Mouse (Mus musculus): ENCODE data around the gene Cd55b.
A peak's percentile ranks its signal among the peaks of the same experiment; 100 is the strongest.
"Not testable (repeated sequence)": the region's sequence is repeated elsewhere in the genome, so short reads cannot be mapped to it uniquely, and the experiment has no call there.

Cd55b gene

GRCm38 (mm10) chr1:130422664-130423111, at the start of gene Cd55b:
Cd55b (minus strand) TSS chr1:130423009.
- no peak for DNase-seq

DNA sequence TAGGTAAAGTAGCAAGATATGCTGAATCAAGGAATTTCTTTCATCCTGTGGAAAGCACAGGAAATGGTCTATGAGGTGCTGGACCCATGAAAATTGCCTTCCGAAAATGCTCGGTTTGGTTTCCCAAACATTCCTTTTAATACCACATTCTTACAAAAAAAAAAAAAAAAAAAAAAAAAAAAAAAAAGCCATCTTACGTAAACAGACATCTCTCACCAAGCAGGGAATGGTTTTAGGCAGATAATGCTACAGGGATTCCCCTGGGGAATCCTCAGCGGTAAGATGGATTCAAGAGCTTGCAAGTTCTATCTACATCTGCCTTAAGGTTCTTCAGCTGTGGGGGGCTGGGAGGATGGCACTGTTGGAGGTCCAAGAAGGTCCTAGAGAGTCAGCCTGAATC, 47.3 kb upstream of the Cd55b start:
- no peak for DNase-seq

- no peak for DNase-seq
Observed at GRCm38 (mm10) chr1:130467453-130467852, 44.6 kb upstream of the Cd55b start.

DNA sequence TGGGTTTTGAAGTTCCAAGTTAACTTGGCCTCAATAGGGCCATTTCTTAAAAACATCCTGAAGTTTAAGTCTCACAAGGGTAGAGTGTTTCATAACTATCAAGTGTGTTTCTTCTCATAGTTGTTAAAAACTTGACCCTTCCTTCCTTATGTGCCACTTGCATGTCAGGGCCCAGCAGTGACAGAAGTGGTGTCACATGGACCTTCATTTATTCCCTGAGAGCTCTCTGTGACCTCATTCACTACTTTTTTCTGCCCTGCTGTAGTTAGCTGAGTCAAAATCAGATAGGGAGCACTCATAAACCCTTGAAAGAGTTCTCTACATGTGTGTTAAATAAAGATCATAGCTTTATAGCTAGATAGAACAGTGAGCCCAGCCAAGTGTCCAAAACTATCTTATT, 41.4 kb upstream of the Cd55b start:
- DNase-seq, result no peak

- DNase-seq, result no peak
Observed at GRCm38 (mm10) chr1:130462867-130463266, 40.1 kb upstream of the Cd55b start.

DNA sequence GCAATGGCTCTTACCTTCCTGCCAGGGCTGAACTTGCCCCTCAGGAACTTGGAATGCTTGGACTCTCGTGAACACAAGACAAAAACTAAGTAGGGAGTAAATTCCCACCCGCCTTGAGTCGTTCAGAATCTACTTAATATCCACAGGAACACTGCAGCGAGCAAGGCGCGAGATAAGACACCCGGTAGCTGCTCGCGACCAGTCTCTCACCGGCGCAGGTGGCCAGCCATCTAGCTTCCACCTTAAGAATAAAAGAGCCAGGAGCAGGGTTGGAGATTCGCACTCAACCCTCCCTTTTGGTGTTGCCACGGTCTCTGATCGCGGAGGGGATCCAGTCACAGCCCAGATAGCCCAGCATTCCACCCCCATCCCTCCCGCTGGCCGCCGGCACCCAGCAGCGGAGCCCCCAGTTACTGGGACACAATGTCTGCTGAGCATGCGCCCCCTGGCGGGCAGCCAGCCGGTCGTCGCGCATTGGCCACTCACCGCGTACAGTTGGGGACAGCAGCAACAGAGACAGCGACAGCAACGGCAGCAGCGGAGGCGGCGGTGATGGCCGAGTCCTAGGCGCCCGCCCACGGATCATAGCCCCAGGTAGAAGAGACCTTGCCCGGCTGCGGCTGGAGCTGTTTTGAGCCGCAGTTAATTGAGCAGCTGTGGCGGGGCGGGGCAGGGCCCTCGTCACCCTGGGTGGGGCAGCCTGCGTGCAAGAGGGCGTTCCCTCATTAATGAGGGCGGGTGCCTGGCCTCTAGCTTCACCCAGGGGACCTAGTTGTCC, 39.5 kb upstream of the Cd55b start, which contains the start of gene Cd55:
Cd55 (minus strand) TSS at position 661 of the 778 bp plus-strand sequence.
- peak; percentile 97 to 98 for DNase-seq

DNA sequence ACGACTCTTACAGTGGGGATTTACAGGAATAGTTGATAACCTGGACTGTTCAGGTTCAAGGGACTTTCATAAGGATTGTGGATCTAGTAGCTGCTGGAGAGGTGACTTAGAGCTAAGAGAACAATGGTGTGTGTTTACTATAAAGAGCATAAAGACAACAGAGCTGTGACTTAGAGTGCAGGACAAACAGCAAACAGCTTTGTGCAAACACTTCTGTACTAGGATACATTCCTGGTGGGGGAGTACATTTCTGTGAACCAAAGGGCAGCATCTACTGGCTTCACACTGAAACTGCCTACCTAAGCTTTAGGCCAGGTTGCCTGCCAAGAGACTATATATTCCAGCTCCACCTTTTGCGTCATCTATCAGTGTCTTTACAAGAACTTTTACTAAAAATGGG, 32.3 kb upstream of the Cd55b start:
- no peak for DNase-seq

DNA sequence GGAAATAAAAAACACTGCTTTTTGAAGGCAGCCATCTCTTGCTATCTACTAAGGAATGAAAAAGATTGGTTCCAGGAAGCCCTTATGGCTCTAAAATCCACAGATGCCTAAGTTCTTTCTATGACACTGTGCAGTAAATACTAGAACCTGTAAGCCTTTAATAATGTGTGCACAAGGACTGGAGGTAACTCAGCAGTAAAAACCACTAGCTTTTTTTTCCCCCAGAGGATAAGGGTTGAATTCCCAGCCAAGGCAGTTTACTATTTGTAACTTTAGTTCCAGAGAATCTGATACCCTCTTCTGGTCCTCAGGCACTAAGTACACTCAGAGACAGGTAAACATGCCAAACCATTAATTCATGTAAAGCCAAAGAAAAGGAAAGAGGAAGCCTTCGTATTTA, 20.1 kb upstream of the Cd55b start:
- DNase-seq, result not testable (repeated sequence)

DNA sequence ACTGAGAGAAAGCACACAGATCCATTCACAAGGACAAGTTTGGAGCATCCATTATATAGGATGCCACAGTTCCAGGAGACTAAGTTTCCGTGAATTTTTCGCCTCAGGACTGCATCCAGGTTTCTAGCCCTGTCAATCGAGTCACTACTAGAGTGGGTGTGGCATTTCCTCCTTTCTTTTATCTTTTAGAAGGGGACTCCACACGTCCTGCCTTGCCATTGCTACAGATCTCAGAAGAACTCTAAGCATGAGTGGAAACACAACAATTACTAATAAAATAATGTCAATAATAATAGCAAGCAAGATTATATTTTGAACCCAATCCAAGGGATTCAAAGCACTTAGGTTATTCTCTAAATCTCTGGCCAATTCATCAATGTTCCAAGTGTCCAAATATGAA, 8.1 kb upstream of the Cd55b start:
- DNase-seq, result no peak

DNA sequence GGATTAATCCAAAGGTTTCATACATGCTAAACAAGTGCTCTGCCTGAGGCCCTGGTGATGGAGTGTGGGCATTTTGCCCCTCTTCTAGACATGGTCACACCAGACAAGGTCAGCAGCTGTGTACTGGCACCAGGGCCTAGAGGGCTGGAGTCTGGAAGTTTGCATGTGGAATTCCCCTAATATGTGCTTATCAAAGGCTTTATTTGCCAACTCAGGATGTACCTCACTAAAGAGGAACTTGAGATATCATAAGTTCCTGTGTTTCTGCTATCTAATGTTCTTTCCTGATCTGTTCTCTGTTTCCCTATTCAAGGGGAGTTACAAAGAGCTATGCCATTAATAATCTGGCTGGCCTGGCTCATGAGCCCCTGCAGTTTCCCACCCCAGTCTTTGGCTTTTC, 5.9 kb upstream of the Cd55b start:
- DNase-seq, result peak; percentile 7 to 10

GRCm38 (mm10) chr1:130427175-130427853, 4.5 kb upstream of the Cd55b start:
- DNase-seq, result not testable (repeated sequence)

DNA sequence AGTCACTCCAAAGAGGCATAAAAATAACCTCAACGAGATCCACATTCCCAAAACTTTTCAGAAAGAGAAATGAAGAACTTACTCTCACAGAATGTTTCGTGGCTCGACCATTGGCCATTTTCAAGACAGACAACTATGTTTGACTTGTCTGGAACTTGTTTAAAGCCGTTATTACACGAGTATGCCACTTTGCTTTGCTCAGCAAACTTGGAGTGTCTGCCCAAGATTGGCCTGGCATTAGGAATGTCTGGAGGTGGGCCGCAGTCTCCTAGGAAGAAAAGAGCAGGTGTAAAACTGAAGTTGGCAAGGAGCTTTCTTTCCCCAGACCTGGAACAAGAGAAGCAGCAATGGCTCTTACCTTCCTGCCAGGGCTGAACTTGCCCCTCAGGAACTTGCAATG, 776 bp downstream of the Cd55b start:
- DNase-seq, result not testable (repeated sequence)

DNA sequence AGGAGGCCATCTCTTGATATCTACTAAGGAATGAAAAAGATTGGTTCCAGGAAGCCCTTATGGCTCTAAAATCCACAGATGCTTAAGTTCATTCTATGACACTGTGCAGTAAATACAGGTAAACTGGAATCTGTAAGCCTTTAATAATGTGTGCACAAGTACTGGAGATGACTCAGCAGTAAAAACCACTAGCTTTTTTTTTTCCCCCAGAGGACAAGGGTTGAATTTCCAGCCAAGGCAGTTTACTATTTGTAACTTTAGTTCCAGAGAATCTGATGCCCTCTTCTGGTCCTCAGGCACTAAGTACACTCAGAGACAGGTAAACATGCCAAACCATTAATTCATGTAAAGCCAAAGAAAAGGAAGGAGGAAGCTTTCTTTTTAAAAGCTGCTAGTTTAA, 25.7 kb downstream of the Cd55b start:
- DNase-seq, result not testable (repeated sequence)

DNA sequence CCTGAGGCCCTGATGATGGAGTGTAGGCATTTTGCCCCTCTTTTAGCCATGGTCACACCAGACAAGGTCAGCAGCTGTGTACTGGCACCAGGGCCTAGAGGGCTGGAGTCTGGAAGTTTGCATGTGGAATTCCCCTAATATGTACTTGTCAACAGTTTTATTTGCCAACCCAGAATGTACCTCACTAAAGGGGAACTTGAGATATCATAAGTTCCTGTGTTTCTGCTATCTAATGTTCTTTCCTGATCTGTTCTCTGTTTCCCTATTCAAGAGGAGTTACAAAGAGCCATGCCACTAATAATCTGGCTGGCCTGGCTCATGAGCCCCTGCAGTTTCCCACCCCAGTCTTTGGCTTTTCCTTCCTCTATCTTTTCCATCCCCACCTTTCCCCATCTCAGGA, 35.5 kb downstream of the Cd55b start:
- DNase-seq, result not testable (repeated sequence)

GRCm38 (mm10) chr1:130377726-130378429, 44.9 kb downstream of the Cd55b start:
- DNase-seq, result no peak

GRCm38 (mm10) chr1:130374173-130374785, 48.5 kb downstream of the Cd55b start:
- DNase-seq, result no peak

DNA sequence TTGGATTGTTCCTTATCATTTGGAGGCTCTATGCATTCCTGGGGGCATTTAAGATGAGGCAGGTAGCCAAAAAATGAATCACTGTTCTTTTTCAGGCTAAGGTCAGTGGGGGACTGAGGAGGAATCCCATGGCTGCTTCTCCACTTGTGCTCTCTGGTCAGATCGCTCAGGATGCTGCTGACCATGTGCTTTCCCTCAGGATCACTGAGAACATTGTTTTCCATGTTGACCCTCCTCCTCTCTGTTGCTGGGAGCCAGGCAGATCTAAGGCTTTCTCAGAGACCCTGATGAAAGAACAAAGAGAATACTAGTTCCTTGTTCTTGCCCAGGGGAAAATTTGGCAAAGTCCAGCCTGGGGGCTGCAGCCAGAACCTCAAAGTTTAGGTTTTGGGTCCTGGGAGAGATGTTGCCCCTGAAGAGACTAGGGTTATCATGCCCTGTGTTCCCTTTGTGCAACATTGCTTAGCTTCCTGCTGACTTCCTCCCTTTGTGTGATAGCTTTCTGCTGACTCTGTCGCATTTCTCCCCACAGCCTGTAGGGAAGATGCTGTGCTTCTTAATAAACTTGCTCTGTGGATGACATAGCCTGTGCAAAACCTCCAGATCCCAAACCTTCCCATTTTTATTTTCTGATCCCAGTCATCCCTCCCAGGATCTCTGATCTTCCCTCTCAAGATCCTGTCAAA, 49.3 kb downstream of the Cd55b start:
- no peak for DNase-seq

- peak; percentile 59 to 62 for DNase-seq
Observed at GRCm38 (mm10) chr1:130371895-130372528, 50.8 kb downstream of the Cd55b start.

GRCm38 (mm10) chr1:130371291-130371690, 51.5 kb downstream of the Cd55b start:
- DNase-seq, result no peak

DNA sequence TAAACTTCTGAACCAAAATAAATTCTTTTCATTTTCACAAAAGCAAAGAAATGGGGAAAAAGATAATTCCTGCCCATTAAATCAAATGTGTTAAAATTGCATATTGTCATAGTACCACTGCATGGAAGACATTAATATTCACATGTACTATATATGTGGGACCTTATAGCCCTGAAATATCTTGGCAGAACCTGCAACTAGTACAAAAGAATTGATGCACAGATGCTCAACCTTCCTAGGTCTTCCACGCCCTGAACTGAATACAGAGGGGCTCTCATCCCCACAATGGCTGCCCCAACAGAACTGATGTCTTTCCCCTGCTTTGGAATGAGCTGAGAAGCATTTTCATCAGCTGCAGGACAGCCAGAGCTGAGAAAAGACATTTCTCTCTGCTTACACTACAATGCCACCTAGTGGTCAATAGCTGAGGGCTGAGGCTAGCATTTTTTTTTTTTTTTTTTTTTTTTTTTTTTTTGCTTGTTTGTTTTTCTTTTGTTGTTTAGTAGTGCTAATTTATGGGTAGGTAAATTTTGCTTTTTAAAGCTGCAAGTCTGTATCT, 72.7 kb downstream of the Cd55b start:
- peak; percentile 26 to 31 for DNase-seq

- no peak for DNase-seq
Observed at GRCm38 (mm10) chr1:130342429-130342828, 80.4 kb downstream of the Cd55b start.
